Mouse (Mus musculus) stomach, embryonic 15.5 days (tissue): ENCODE results near the gene Agap2. TPM values are rescaled to one million over a fixed set of nuclear protein-coding genes. Genes with fewer than 3 reads are reported as not detected.
A peak's percentile ranks its signal among the peaks of the same experiment; 100 is the strongest.
"Not testable (repeated sequence)": the region's sequence is repeated elsewhere in the genome, so short reads cannot be mapped to it uniquely, and the experiment has no call there.

Experiments
- ATAC-seq: fragments of 200-750 bp; cut with Nextera tagmentation; 2 replicates; pipeline ENCODE4 v1.8.0; 2017; ENCODE audit warnings: low read depth, moderate number of reproducible peaks, moderate TSS enrichment; ENCODE audit not compliant: insufficient read depth, low FRiP score
- H3K27ac ChIP-seq: fragments of 300-500 bp; sonication (generic); 2 replicates; pipeline ENCODE4 v1.5.1; 2015; ENCODE audit warnings: mild to moderate bottlenecking, inconsistent platforms
- H3K27me3 ChIP-seq: fragments of 300-500 bp; sonication (generic); replicated peaks from 2 replicates; pipeline ENCODE4 v1.6.1; 2015; ENCODE audit warnings: inconsistent platforms
- H3K36me3 ChIP-seq: fragments of 300-500 bp; sonication (generic); 2 replicates; pipeline ENCODE4 v1.6.1; 2015; ENCODE audit warnings: inconsistent platforms
- H3K4me1 ChIP-seq: fragments of 300-500 bp; sonication (generic); 2 replicates; pipeline ENCODE4 v1.6.1; 2015; ENCODE audit warnings: inconsistent platforms
- H3K4me2 ChIP-seq: fragments of 300-500 bp; sonication (generic); 2 replicates; pipeline ENCODE4 v1.6.1; 2015; ENCODE audit warnings: mild to moderate bottlenecking, inconsistent platforms
- H3K4me3 ChIP-seq: fragments of 300-500 bp; sonication (generic); replicated peaks from 2 replicates; pipeline ENCODE4 v1.5.1; 2015; ENCODE audit warnings: inconsistent platforms
- H3K9ac ChIP-seq: fragments of 300-500 bp; sonication (generic); 2 replicates; pipeline ENCODE4 v1.6.1; 2015; ENCODE audit warnings: inconsistent platforms
- H3K9me3 ChIP-seq: fragments of 300-500 bp; sonication (generic); 2 replicates; pipeline ENCODE4 v1.6.1; 2016; ENCODE audit warnings: inconsistent platforms
- WGBS: fragments of 180-500 bp; shearing (Covaris S2); methylation state at CpG from one replicate; pipeline ENCODE4 v1.1.7; 2015; 5-methylcytosine and 5-hydroxymethylcytosine counted together
- polyA plus RNA-seq: library from polyadenylated mRNA; unstranded; fragments of >200 nt; fragmentation: Nextera tagmentation; extraction: Ambion mirVana; gene quantifications from 2 replicates; pipeline ENCODE4 v1.2.1, GENCODE M21; 2015

Gene Agap2
- polyA plus RNA-seq, 1 experiment from 2014 or later = 0.28 TPM

GRCm38 (mm10) chr10:127125210-127126001 is 50.3 kb downstream of the Agap2 start:
- Histone ChIP-seq H3K4me2 (no peak overlapping the region), H3K4me3 (no peak overlapping the region), H3K4me1 (peaks cover 3% of the 10 kb centered on the region; the same call in 1 of the 2 replicates), H3K9me3 (no peaks in the 10 kb centered on the region), H3K36me3 (no peaks in the 10 kb centered on the region), H3K27ac (no peak overlapping the region), H3K27me3 (no peaks in the 10 kb centered on the region), H3K9ac (no peak overlapping the region)
- WGBS = 69% methylated on average over 9 of the region's 9 CpGs
- no peak for ATAC-seq

- Histone ChIP-seq H3K4me1 (peaks cover 2% of the 10 kb centered on the region; the same call in 1 of the 2 replicates), H3K27ac (no peak overlapping the region), H3K4me2 (no peak overlapping the region), H3K9me3 (no peaks in the 10 kb centered on the region), H3K36me3 (no peaks in the 10 kb centered on the region), H3K4me3 (no peak overlapping the region), H3K27me3 (no peaks in the 10 kb centered on the region), H3K9ac (no peak overlapping the region)
- WGBS = 66% methylated on average over 5 of the region's 5 CpGs
- ATAC-seq = no peak
Observed at GRCm38 (mm10) chr10:127126579-127126978, 51.5 kb downstream of the Agap2 start.

- no peak overlapping the region for H3K4me2 ChIP-seq
- H3K4me1 ChIP-seq = peaks cover 2% of the 10 kb centered on the region; the same call in 1 of the 2 replicates
- no peaks in the 10 kb centered on the region for H3K27me3 ChIP-seq
- no peak overlapping the region for H3K9ac ChIP-seq
- 67% methylated on average over 7 of the region's 7 CpGs for WGBS
- no peaks in the 10 kb centered on the region for H3K9me3 ChIP-seq
- no peak for ATAC-seq
- H3K27ac ChIP-seq = no peak overlapping the region; the same call in 1 of the 2 replicates
- no peak overlapping the region for H3K4me3 ChIP-seq
- no peaks in the 10 kb centered on the region for H3K36me3 ChIP-seq
Observed at GRCm38 (mm10) chr10:127127711-127128279, 52.7 kb downstream of the Agap2 start.

- no peak for ATAC-seq
Observed at GRCm38 (mm10) chr10:127129431-127129830, 54.3 kb downstream of the Agap2 start.

GRCm38 (mm10) chr10:127132469-127132868 is 57.4 kb downstream of the Agap2 start:
- no peaks in the 10 kb centered on the region for H3K27me3 ChIP-seq
- no peak overlapping the region for H3K27ac ChIP-seq
- no peaks in the 10 kb centered on the region for H3K9me3 ChIP-seq
- no peaks in the 10 kb centered on the region for H3K4me1 ChIP-seq
- no peak overlapping the region for H3K4me2 ChIP-seq
- H3K9ac ChIP-seq = no peak overlapping the region
- ATAC-seq = no peak
- H3K36me3 ChIP-seq = no peaks in the 10 kb centered on the region
- H3K4me3 ChIP-seq = no peak overlapping the region
- WGBS = 55% methylated on average over 5 of the region's 5 CpGs

More at GRCm38 (mm10) chr10:127129431-127129830, 54.3 kb downstream of the Agap2 start:
- Histone ChIP-seq H3K36me3 (no peaks in the 10 kb centered on the region), H3K4me1 (no peaks in the 10 kb centered on the region), H3K9me3 (no peaks in the 10 kb centered on the region), H3K27me3 (no peaks in the 10 kb centered on the region), H3K4me2 (no peak overlapping the region), H3K9ac (no peak overlapping the region), H3K4me3 (no peak overlapping the region), H3K27ac (no peak overlapping the region)
- 58% methylated on average over 4 of the region's 4 CpGs for WGBS

GRCm38 (mm10) chr10:127134394-127135035 is 59.4 kb downstream of the Agap2 start:
- H3K4me1 ChIP-seq, H3K9ac ChIP-seq, H3K36me3 ChIP-seq, H3K27me3 ChIP-seq, H3K9me3 ChIP-seq, ATAC-seq, H3K27ac ChIP-seq, H3K4me3 ChIP-seq, H3K4me2 ChIP-seq: not testable (repeated sequence)
- WGBS = 72% methylated on average over 3 of the region's 3 CpGs

GRCm38 (mm10) chr10:127135118-127135836 is 60.2 kb downstream of the Agap2 start:
- Histone ChIP-seq H3K36me3 (no peaks in the 10 kb centered on the region), H3K4me2 (no peak overlapping the region), H3K9me3 (no peaks in the 10 kb centered on the region), H3K4me3 (no peak overlapping the region), H3K9ac (no peak overlapping the region), H3K27me3 (no peaks in the 10 kb centered on the region), H3K27ac (peak overlapping the region; percentile 3; the same call in 1 of the 2 replicates), H3K4me1 (no peaks in the 10 kb centered on the region)
- ATAC-seq = peak; percentile 54; the same call in 1 of the 2 replicates
- WGBS = 36% methylated on average over 8 of the region's 8 CpGs

- H3K4me1 ChIP-seq = no peaks in the 10 kb centered on the region
Observed at GRCm38 (mm10) chr10:127136510-127136909, 61.4 kb downstream of the Agap2 start.

GRCm38 (mm10) chr10:127137896-127138295 is 62.8 kb downstream of the Agap2 start:
- Histone ChIP-seq H3K27ac (peak overlapping the region; percentile 26; the same call in 1 of the 2 replicates), H3K4me3 (no peak overlapping the region)

More at GRCm38 (mm10) chr10:127136510-127136909, 61.4 kb downstream of the Agap2 start:
- no peak overlapping the region for H3K9ac ChIP-seq
- peak overlapping the region; percentile 21; the same call in 1 of the 2 replicates for H3K27ac ChIP-seq
- H3K36me3 ChIP-seq = no peaks in the 10 kb centered on the region
- no peak overlapping the region for H3K4me3 ChIP-seq
- H3K9me3 ChIP-seq = no peaks in the 10 kb centered on the region
- H3K4me2 ChIP-seq = no peak overlapping the region
- no peak for ATAC-seq
- 67% methylated on average over 4 of the region's 4 CpGs for WGBS
- H3K27me3 ChIP-seq = no peaks in the 10 kb centered on the region

GRCm38 (mm10) chr10:127138328-127139141 is 63.5 kb downstream of the Agap2 start:
- ATAC-seq = peak; percentile 70
- Histone ChIP-seq H3K4me3 (no peak overlapping the region), H3K27ac (peak overlapping the region; percentile 63), H3K4me2 (no peak overlapping the region), H3K36me3 (no peaks in the 10 kb centered on the region), H3K9ac (no peak overlapping the region), H3K27me3 (no peaks in the 10 kb centered on the region), H3K9me3 (no peaks in the 10 kb centered on the region), H3K4me1 (no peaks in the 10 kb centered on the region)
- WGBS = 66% methylated on average over 18 of the region's 18 CpGs

More at GRCm38 (mm10) chr10:127137896-127138295, 62.8 kb downstream of the Agap2 start:
- Histone ChIP-seq H3K4me2 (no peak overlapping the region), H3K27me3 (no peaks in the 10 kb centered on the region), H3K4me1 (no peaks in the 10 kb centered on the region), H3K9ac (no peak overlapping the region), H3K9me3 (no peaks in the 10 kb centered on the region), H3K36me3 (no peaks in the 10 kb centered on the region)
- WGBS = 79% methylated on average over 3 of the region's 3 CpGs
- no peak for ATAC-seq

GRCm38 (mm10) chr10:127140971-127141370 is 65.9 kb downstream of the Agap2 start:
- Histone ChIP-seq H3K27ac (no peak overlapping the region), H3K9me3 (no peaks in the 10 kb centered on the region), H3K4me1 (no peaks in the 10 kb centered on the region), H3K9ac (no peak overlapping the region), H3K4me3 (no peak overlapping the region), H3K27me3 (no peaks in the 10 kb centered on the region), H3K36me3 (no peaks in the 10 kb centered on the region), H3K4me2 (no peak overlapping the region)
- ATAC-seq = no peak
- 73% methylated on average over 11 of the region's 11 CpGs for WGBS
